Mouse (Mus musculus) cerebellum, postnatal 10 days (tissue): ENCODE measurements around the gene Aff3.

Experiments
- DNase-seq, 2 experiments: peaks; one replicate each; pipeline ENCODE4 v3.0.0; 2021; ENCODE audit warnings: mixed read lengths in 2 of 2

Aff3 gene

GRCm38 (mm10) chr1:38310076-38310475 is 354.7 kb downstream of the Aff3 start:
- DNase-seq = no peak

- no peak for DNase-seq
These were observed 355.4 kb downstream of the Aff3 start for GRCm38 (mm10) chr1:38309341-38309740.

GRCm38 (mm10) chr1:38308705-38308996 is 356.1 kb downstream of the Aff3 start:
- DNase-seq = no peak

GRCm38 (mm10) chr1:38307821-38308704 is 356.7 kb downstream of the Aff3 start:
- peak; percentile 68 to 79 for DNase-seq

GRCm38 (mm10) chr1:38307234-38307633 is 357.5 kb downstream of the Aff3 start:
- DNase-seq = peak in 1 of 2 experiments; percentile 26

GRCm38 (mm10) chr1:38306146-38306545 is 358.6 kb downstream of the Aff3 start:
- DNase-seq = peak in 1 of 2 experiments; percentile 54

- DNase-seq = no peak
These were observed 360.4 kb downstream of the Aff3 start for GRCm38 (mm10) chr1:38304376-38304775.

- DNase-seq = no peak
These were observed 366.5 kb downstream of the Aff3 start for GRCm38 (mm10) chr1:38298291-38298690.

- DNase-seq = no peak
These were observed 369.8 kb downstream of the Aff3 start for GRCm38 (mm10) chr1:38294906-38295305.

GRCm38 (mm10) chr1:38294336-38294695 is 370.4 kb downstream of the Aff3 start:
- no peak for DNase-seq

- peak; percentile 60 to 72 for DNase-seq
These were observed 371.0 kb downstream of the Aff3 start for GRCm38 (mm10) chr1:38293671-38294335.

GRCm38 (mm10) chr1:38292851-38293250 is 371.9 kb downstream of the Aff3 start:
- no peak for DNase-seq

GRCm38 (mm10) chr1:38291915-38292314 is 372.8 kb downstream of the Aff3 start:
- no peak for DNase-seq

GRCm38 (mm10) chr1:38291497-38291896 is 373.3 kb downstream of the Aff3 start:
- DNase-seq = no peak

GRCm38 (mm10) chr1:38290881-38291280 is 373.9 kb downstream of the Aff3 start:
- no peak for DNase-seq

- no peak for DNase-seq
These were observed 374.9 kb downstream of the Aff3 start for GRCm38 (mm10) chr1:38289891-38290290.

GRCm38 (mm10) chr1:38288716-38289115 is 376.0 kb downstream of the Aff3 start:
- no peak for DNase-seq

- DNase-seq = no peak
These were observed 378.2 kb downstream of the Aff3 start for GRCm38 (mm10) chr1:38286551-38286950.

- DNase-seq = no peak
These were observed 384.2 kb downstream of the Aff3 start for GRCm38 (mm10) chr1:38280549-38280948.

- no peak for DNase-seq
These were observed 393.4 kb downstream of the Aff3 start for GRCm38 (mm10) chr1:38271312-38271711.

GRCm38 (mm10) chr1:38268246-38269042 is 396.3 kb downstream of the Aff3 start:
- peak in 1 of 2 experiments; percentile 36 for DNase-seq

GRCm38 (mm10) chr1:38263251-38263650 is 401.5 kb downstream of the Aff3 start:
- DNase-seq = peak; percentile 70

GRCm38 (mm10) chr1:38262362-38263154 is 402.2 kb downstream of the Aff3 start:
- DNase-seq = peak; percentile 57 to 69
